Mouse (Mus musculus): ENCODE results near the gene Sox6.

Gene Sox6

DNA sequence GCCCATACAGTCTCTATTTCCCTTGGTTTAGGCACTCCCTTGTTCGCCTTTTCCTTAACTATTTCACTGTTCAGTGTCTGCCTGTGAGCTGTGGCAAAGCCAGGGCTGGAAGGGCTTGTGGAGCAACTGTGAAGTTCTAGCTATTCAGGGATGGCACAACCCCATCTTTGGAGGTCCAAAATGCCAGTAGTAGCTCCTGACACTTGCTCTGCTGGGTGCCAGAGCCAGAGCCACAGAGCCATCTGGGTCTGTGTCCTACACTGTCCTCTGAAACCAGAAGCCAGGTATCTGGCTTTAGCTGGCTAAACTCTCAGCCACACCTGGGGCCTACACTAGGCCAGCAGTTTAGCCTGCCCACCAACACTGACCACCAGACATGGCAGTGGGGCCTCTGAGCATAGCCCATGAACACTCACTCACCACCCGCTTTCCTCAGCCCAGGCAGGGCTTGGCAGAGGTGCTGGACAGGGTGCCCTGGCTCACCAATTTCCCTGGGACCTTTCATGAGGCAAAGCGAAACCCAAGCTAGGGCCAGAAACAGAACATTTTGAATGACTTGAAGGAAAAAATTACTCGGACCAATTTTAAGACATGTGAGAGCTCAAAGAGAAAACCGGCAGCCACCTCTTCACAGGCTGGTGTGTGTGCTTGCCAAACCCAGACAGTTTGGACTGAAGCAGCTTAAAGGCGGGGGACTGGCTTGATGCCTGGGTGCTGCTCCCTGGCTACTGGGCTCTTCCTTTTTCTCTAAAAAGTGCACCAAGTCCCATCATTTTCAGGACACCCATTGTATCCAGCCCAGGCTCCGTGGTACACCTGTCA is 612.2 kb downstream of the Sox6 start:
- in situ Hi-C loops (cut with MboI, MseI): no loop called here

DNA sequence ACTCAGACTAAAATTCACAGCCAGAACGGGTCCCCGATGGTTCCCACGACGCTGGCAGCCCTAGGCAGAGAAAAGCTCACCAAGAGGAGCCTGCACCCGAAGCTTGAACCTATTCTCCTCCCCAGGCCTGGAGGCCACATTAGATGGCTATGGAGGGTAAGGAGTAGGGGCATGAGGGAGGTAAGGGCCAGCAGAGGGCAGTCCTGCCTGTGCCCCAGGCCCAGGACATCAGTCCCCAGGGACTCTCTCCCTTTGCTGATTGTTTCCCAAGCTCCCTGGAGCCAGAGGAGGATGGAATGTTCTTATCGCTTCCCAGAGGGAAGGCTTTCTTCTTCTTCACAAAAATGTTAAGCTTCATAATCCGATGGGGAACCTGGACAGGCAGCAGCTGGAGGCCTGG is 615.8 kb downstream of the Sox6 start:
- in situ Hi-C loops (cut with MboI, MseI): no loop called here

- in situ Hi-C loops (cut with MboI, MseI): no loop called here
Observed at GRCm38 (mm10) chr7:115420960-115421359, 617.6 kb downstream of the Sox6 start.
